Mouse (Mus musculus) small intestine, adult 2 months (tissue): ENCODE results near the gene Kirrel3.

Experiments
- CTCF ChIP-seq: fragments of 200-500 bp; IDR thresholded peaks from 2 replicates; pipeline ENCODE4 v1.5.1; 2012; ENCODE audit warnings: low read depth, mild to moderate bottlenecking, control low read depth, inconsistent platforms, low read length, moderate library complexity, mixed read lengths; ENCODE audit not compliant: insufficient replicate concordance, insufficient read length; ENCODE audit errors: extremely low read depth
- POLR2A ChIP-seq: fragments of 200-500 bp; IDR thresholded peaks from 2 replicates; pipeline ENCODE4 v1.6.1; 2012; ENCODE audit warnings: low read depth, mild to moderate bottlenecking, control low read depth, inconsistent platforms, low read length, moderate library complexity

DNA sequence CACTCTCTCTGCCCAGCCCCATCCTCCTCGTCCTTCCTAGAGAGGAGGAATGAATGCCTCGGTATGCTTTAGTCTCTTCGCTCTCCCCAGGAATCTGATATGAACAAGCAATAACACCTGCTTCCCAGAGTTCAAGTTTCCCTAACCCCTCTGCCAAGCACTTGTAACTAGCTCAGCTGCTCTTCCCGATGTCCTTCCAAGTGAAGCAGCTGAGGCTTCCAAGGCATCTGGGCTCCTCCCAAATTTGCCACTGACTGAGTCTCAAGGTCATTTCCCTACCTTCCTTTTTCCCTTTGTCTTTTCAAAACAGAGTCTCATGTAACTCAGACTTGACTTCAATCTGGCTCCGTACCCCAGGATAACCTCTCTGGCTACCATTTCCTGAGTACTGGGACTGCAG is 555.8 kb downstream of the Kirrel3 start:
- no peak for TF ChIP-seq CTCF
- TF ChIP-seq POLR2A, result no peak
